Mouse (Mus musculus) stomach, postnatal 0 days (tissue): Measurements from ENCODE around the gene Narf. TPM values are rescaled to one million over a fixed set of nuclear protein-coding genes. Genes with fewer than 3 reads are reported as not detected.
A peak's percentile ranks its signal among the peaks of the same experiment; 100 is the strongest.

Source experiments
- ATAC-seq: fragments of 200-750 bp; cut with Nextera tagmentation; 2 replicates; pipeline ENCODE4 v1.8.0; 2017; ENCODE audit not compliant: low FRiP score, low TSS enrichment
- DNase-seq: peaks from one replicate; pipeline ENCODE4 v3.0.0-alpha.2; 2016; ENCODE audit warnings: low spot score
- H3K27ac ChIP-seq: fragments of 300-500 bp; sonication (generic); replicated peaks from 2 replicates; pipeline ENCODE4 v1.5.1; 2014; ENCODE audit warnings: mild to moderate bottlenecking, control low read depth
- H3K27me3 ChIP-seq: fragments of 300-500 bp; sonication (generic); 2 replicates; pipeline ENCODE4 v1.6.1; 2014; ENCODE audit warnings: low read length; ENCODE audit not compliant: control insufficient read depth, insufficient read depth
- H3K36me3 ChIP-seq: fragments of 300-500 bp; sonication (generic); 2 replicates; pipeline ENCODE4 v1.6.1; 2014; ENCODE audit warnings: low read length, mixed read lengths; ENCODE audit not compliant: control insufficient read depth, insufficient read depth
- H3K4me1 ChIP-seq: fragments of 300-500 bp; sonication (generic); replicated peaks from 2 replicates; pipeline ENCODE4 v1.6.1; 2014; ENCODE audit warnings: antibody characterized with exemption; ENCODE audit not compliant: control insufficient read depth, insufficient read depth
- H3K4me2 ChIP-seq: fragments of 300-500 bp; sonication (generic); replicated peaks from 2 replicates; pipeline ENCODE4 v1.6.1; 2014; ENCODE audit warnings: low read depth, mild to moderate bottlenecking, control low read depth, moderate library complexity
- H3K4me3 ChIP-seq: fragments of 300-500 bp; sonication (generic); 2 replicates; pipeline ENCODE4 v1.5.1; 2014; ENCODE audit warnings: low read depth, low read length, control low read depth
- H3K9ac ChIP-seq: fragments of 300-500 bp; sonication (generic); 2 replicates; pipeline ENCODE4 v1.6.1; 2014; ENCODE audit warnings: mild to moderate bottlenecking, low read length, control low read depth, mixed read lengths
- H3K9me3 ChIP-seq: fragments of 300-500 bp; sonication (generic); 2 replicates; pipeline ENCODE4 v1.6.1; 2016; ENCODE audit warnings: low read length; ENCODE audit not compliant: control insufficient read depth
- CTCF ChIP-seq: IDR thresholded peaks from 2 replicates; pipeline ENCODE4 v1.5.1; 2016; ENCODE audit warnings: antibody characterized with exemption, low read depth, mild to moderate bottlenecking, moderate library complexity
- EP300 ChIP-seq: optimal IDR thresholded peaks from 2 replicates; pipeline ENCODE3; 2016; ENCODE audit warnings: antibody characterized with exemption
- WGBS: fragments of 180-500 bp; shearing (Covaris S2); extraction: QIAGEN DNeasy Blood & Tissue Kit; methylation state at CpG from one replicate; pipeline ENCODE4 v1.1.7; 2014; 5-methylcytosine and 5-hydroxymethylcytosine counted together
- polyA plus RNA-seq: library from polyadenylated mRNA; unstranded; fragments of >200 nt; fragmentation: Nextera tagmentation; extraction: Ambion mirVana; gene quantifications from 2 replicates; pipeline ENCODE4 v1.2.1, GENCODE M21; 2015

Gene Narf
- polyA plus RNA-seq, 1 experiment from 2014 or later, result 19.8 TPM

DNA sequence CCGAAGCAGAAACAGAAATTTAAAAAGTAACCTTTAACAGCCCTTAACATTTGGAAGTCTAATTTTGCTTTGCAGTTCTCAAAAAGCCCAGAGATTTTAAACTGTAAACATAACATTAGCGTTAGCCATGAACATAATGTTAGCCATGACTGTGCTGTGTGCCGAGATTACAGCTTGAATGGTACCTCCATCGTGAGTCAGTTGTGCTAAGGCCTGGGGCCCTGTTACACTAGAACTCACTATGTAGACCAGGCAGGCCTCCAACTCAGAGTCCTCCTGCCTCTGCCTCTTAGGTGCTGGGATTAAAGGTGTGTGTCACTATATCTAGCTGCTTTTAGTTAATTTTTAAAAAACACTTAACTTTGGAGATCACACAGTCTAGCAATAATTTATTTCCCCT is 5.9 kb upstream of the Narf start:
- DNase-seq (no peak), ATAC-seq (no peak)
- Histone ChIP-seq H3K4me3 (no peak overlapping the region), H3K4me1 (peaks cover 4% of the 10 kb centered on the region; the same call in 1 of the 2 replicates), H3K27ac (no peak overlapping the region), H3K36me3 (no peaks in the 10 kb centered on the region), H3K9ac (no peak overlapping the region), H3K27me3 (no peaks in the 10 kb centered on the region), H3K4me2 (no peak overlapping the region), H3K9me3 (no peaks in the 10 kb centered on the region)
- TF ChIP-seq EP300 (no peak), CTCF (no peak)
- WGBS, result 69% methylated on average over 4 of the region's 4 CpGs

DNA sequence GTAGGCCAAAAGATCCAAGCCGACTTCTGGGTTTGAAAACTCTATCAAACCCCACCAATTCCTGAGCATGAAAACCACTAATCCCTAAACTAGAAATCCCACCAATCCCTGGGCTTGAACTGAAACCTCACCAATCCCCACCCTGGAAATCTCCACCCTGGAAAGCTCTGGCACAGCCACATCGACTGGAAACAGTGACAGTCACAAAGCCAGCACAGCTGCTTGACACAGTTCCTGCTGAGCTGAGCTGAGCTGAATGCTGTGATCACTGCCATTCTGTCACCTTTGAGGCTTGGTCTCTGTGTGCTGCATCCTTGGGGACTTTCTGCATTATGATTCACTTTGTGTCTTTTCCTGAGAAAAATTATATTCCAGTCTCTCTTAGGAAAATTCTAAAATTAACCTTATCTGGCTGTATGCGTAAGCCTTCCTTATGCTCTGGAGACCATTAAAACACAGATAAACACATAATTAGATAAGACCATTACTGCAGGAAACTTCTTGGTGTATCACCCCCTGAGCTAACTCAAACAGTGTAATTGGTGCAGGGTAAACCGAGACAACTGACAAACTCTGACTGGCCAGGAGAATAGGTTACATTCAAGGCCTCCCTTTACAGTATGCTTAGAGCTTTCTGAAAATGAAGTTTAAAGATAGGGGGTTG is 5.3 kb upstream of the Narf start:
- H3K36me3 ChIP-seq, result no peaks in the 10 kb centered on the region
- H3K27ac ChIP-seq, result no peak overlapping the region; the same call in 1 of the 2 replicates
- no peak for TF ChIP-seq EP300
- no peak for TF ChIP-seq CTCF
- ATAC-seq (no peak), DNase-seq (no peak)
- 47% methylated on average over 4 of the region's 4 CpGs for WGBS
- no peak overlapping the region for H3K4me3 ChIP-seq
- no peaks in the 10 kb centered on the region for H3K9me3 ChIP-seq
- no peak overlapping the region for H3K9ac ChIP-seq
- no peak overlapping the region for H3K4me2 ChIP-seq
- no peaks in the 10 kb centered on the region for H3K27me3 ChIP-seq
- peaks cover 4% of the 10 kb centered on the region; the same call in 1 of the 2 replicates for H3K4me1 ChIP-seq

DNA sequence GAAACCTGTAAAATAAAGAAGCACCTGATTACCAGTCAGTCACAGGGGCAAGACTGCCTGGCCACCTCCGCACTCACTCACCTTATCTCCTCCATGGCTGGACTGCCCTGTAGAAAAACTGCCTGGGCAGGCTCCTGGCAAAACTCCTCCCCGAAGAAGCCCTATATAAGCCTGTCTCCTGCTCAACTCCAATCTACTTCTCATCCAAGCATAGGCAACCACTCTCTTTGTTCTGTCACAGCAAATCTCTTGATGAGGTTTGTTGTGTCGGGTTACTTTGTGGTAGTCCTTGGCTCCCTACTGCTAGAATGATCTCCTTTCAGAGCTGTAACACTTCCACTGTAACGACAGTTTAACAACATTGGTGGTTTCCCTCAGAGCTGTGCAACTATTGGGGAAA is 4.3 kb upstream of the Narf start:
- H3K27ac ChIP-seq, result peak overlapping the region; percentile 30; the same call in 1 of the 2 replicates
- no peak overlapping the region for H3K9ac ChIP-seq
- peaks cover 4% of the 10 kb centered on the region; the same call in 1 of the 2 replicates for H3K4me1 ChIP-seq
- H3K9me3 ChIP-seq, result no peaks in the 10 kb centered on the region
- H3K27me3 ChIP-seq, result no peaks in the 10 kb centered on the region
- 28% methylated on average over 4 of the region's 4 CpGs for WGBS
- no peak overlapping the region for H3K4me3 ChIP-seq
- ATAC-seq (no peak), DNase-seq (peak; percentile 45)
- TF ChIP-seq EP300 (no peak), CTCF (no peak)
- H3K36me3 ChIP-seq, result no peaks in the 10 kb centered on the region
- no peak overlapping the region for H3K4me2 ChIP-seq

DNA sequence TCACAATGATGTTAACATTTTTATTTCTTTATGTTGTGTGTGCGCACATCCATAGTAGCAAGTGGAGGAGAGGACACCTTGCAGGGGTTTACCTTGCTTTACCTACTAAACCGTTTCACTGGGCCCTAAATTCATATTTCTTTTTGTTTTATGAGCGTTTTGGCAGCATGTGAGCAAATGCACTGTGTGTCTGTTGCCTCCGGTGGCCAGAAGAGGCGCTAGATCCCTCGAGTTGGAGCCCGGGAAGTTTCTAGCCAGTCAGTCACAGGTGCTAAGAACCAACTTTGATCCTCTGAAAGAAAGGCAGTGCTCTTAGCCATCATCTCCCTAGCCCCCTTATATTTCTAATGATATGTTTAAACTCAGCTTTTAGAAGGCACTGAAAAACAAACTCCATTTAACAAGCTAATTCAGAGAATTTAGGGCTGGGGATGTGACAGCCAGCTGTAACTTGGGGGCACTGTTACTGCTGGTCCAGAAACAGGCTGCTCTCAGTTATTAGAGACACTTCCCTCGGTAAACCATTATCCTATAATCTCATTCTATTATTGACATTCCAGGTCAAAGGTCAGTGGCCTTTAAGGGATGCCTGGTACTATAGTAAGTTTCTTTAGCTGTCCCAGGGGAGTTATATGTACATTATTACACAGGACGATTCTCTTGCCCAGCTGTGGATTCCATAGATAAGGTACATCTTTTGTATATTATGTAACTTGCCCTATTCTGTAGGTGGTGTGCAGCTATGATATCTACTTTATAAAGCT is 1.4 kb upstream of the Narf start:
- TF ChIP-seq EP300 (no peak), CTCF (peak; percentile 65)

DNA sequence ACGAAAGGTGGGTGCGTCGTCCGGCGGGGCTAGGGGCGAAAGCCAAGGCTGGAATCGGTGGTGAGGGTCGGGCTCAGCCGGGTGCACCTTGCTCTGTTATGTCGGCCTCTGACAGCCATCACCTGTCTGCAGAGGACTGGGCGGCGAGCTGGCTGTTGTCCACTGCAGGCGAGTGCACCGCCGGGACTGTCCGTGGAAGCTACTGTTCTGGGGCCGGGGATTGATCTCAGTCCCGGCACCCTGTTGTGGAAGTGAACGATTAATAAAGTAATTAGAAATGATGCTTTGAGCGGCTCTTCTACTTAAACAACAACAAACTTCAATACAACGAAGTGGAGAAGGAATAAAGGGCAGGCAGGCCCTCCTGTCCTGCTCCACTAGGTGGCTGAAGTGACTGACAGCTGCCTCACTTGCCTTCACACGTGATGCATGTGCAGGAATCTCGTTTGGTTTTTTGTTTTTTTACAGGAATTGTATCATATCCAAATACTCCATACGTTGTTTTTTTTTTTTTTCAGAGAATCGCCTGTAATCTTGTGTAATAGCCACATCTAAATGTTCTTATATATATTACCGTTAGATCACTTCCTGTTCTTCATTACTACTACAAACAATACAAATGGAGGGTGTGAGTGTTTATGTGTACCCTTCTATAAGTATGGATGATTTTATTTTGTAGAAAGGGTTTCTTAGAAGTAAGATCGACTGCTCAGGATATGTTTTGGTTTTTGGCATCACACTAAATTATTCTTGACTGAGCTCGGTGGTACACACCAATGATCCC is 484 bp downstream of the Narf start:
- DNase-seq (no peak), ATAC-seq (no peak)
- peak overlapping the region; percentile 89 for H3K27ac ChIP-seq
- H3K9me3 ChIP-seq, result no peaks in the 10 kb centered on the region
- peaks cover 8% of the 10 kb centered on the region for H3K36me3 ChIP-seq
- peak overlapping the region; percentile 83 for H3K9ac ChIP-seq
- peak overlapping the region; percentile 80 for H3K4me2 ChIP-seq
- TF ChIP-seq EP300, result no peak
- TF ChIP-seq CTCF, result peak; percentile 62
- H3K4me1 ChIP-seq, result no peaks in the 10 kb centered on the region
- H3K27me3 ChIP-seq, result no peaks in the 10 kb centered on the region
- 2% methylated on average over 28 of the region's 28 CpGs for WGBS
- peak overlapping the region; percentile 75 for H3K4me3 ChIP-seq

More for the DNA sequence above, 1.4 kb upstream of the Narf start:
- no peak for ATAC-seq
- peak; percentile 55 for DNase-seq
- Histone ChIP-seq H3K9me3 (no peaks in the 10 kb centered on the region), H3K27me3 (no peaks in the 10 kb centered on the region), H3K4me1 (no peaks in the 10 kb centered on the region), H3K4me2 (peak overlapping the region; percentile 54; the same call in 1 of the 2 replicates), H3K9ac (no peak overlapping the region), H3K4me3 (no peak overlapping the region), H3K36me3 (no peaks in the 10 kb centered on the region; the same call in none of the 2 replicates), H3K27ac (peak overlapping the region; percentile 99)
- 28% methylated on average over 9 of the region's 9 CpGs for WGBS
